Mouse (Mus musculus): ENCODE measurements at regions not wholly inside any gene's neighbourhood (a gene's known extent, or its start where the extent isn't known, plus 50 kb on each side); places are given as distances from the start of the nearest gene placed in this dataset.

GRCm38 (mm10) chr11:113178375-113178774, 396.4 kb downstream of the Sox9 start:
- DNase-seq (ENCODE audit: low spot score) = no peak

GRCm38 (mm10) chr11:113180008-113180407, 398.0 kb downstream of the Sox9 start:
- DNase-seq (ENCODE audit: low spot score) = no peak

- peak; percentile 39 for DNase-seq (ENCODE audit: low spot score)
Observed at GRCm38 (mm10) chr11:113182083-113182861, 400.2 kb downstream of the Sox9 start.

- DNase-seq (ENCODE audit: low spot score) = no peak
Observed at GRCm38 (mm10) chr11:113183556-113183955, 401.5 kb downstream of the Sox9 start.

- DNase-seq (ENCODE audit: low spot score) = no peak
Observed at GRCm38 (mm10) chr11:113184095-113184494, 402.1 kb downstream of the Sox9 start.

GRCm38 (mm10) chr11:113187407-113187806, 405.4 kb downstream of the Sox9 start:
- no peak for DNase-seq (ENCODE audit: low spot score)

GRCm38 (mm10) chr11:113188263-113188920, 406.4 kb downstream of the Sox9 start:
- no peak for DNase-seq (ENCODE audit: low spot score)

- DNase-seq (ENCODE audit: low spot score) = no peak
Observed at GRCm38 (mm10) chr11:113190006-113190405, 408.0 kb downstream of the Sox9 start.

- DNase-seq (ENCODE audit: low spot score) = no peak
Observed at GRCm38 (mm10) chr11:113190520-113190919, 408.5 kb downstream of the Sox9 start.

GRCm38 (mm10) chr11:113191006-113191405, 409.0 kb downstream of the Sox9 start:
- DNase-seq (ENCODE audit: low spot score) = no peak

- DNase-seq (ENCODE audit: low spot score) = no peak
Observed at GRCm38 (mm10) chr11:113192086-113192856, 410.2 kb downstream of the Sox9 start.

- no peak for DNase-seq (ENCODE audit: low spot score)
Observed at GRCm38 (mm10) chr11:113194144-113194827, 412.3 kb downstream of the Sox9 start.
